Mouse (Mus musculus) cerebellum, adult 18-20 months (tissue): ENCODE measurements around the gene Hsf5.

Experiments used
- DNase-seq, 2 experiments: peaks; one replicate each; pipeline ENCODE4 v3.0.0; 2021

Hsf5 gene

GRCm38 (mm10) chr11:87688478-87689203, 71.7 kb downstream of the Hsf5 start:
- no peak for DNase-seq

GRCm38 (mm10) chr11:87689402-87689808, 72.4 kb downstream of the Hsf5 start:
- no peak for DNase-seq

GRCm38 (mm10) chr11:87690054-87690740, 73.2 kb downstream of the Hsf5 start:
- no peak for DNase-seq

- DNase-seq, result no peak
These were observed 80.2 kb downstream of the Hsf5 start for GRCm38 (mm10) chr11:87697131-87697682.

- no peak for DNase-seq
These were observed 81.2 kb downstream of the Hsf5 start for GRCm38 (mm10) chr11:87698126-87698525.

- DNase-seq, result no peak
These were observed 84.1 kb downstream of the Hsf5 start for GRCm38 (mm10) chr11:87701108-87701507.

GRCm38 (mm10) chr11:87701877-87702620, 85.1 kb downstream of the Hsf5 start:
- no peak for DNase-seq

GRCm38 (mm10) chr11:87703654-87704053, 86.7 kb downstream of the Hsf5 start:
- no peak for DNase-seq

GRCm38 (mm10) chr11:87704289-87704688, 87.3 kb downstream of the Hsf5 start:
- DNase-seq, result no peak

GRCm38 (mm10) chr11:87707570-87707969, 90.6 kb downstream of the Hsf5 start:
- no peak for DNase-seq

GRCm38 (mm10) chr11:87708979-87709378, 92.0 kb downstream of the Hsf5 start:
- no peak for DNase-seq
